Mouse (Mus musculus) kidney, adult 2 months (tissue): Measurements from ENCODE around the gene Ccdc96. TPM values are rescaled to one million over a fixed set of nuclear protein-coding genes. Genes with fewer than 3 reads are reported as not detected.

Experiments used
- DNase-seq: peaks from one replicate; pipeline ENCODE4 v3.0.0; 2021
- H3K27ac ChIP-seq: fragments of 200-500 bp; 2 replicates; pipeline ENCODE4 v1.5.1; 2012; ENCODE audit warnings: low read depth, low read length, control low read depth, inconsistent platforms; ENCODE audit not compliant: insufficient read depth
- H3K27me3 ChIP-seq: fragments of 200-500 bp; replicated peaks from 2 replicates; pipeline ENCODE4 v1.6.1; 2012; ENCODE audit warnings: mild to moderate bottlenecking, moderate library complexity, low read length, inconsistent platforms; ENCODE audit not compliant: control insufficient read depth, insufficient read depth
- H3K36me3 ChIP-seq: fragments of 200-500 bp; 2 replicates; pipeline ENCODE4 v1.6.1; 2012; ENCODE audit warnings: mild to moderate bottlenecking, moderate library complexity, low read length, inconsistent platforms; ENCODE audit not compliant: control insufficient read depth, insufficient read depth
- H3K4me1 ChIP-seq: fragments of 200-500 bp; 2 replicates; pipeline ENCODE4 v1.6.1; 2011; ENCODE audit warnings: low read length; ENCODE audit not compliant: control insufficient read depth, insufficient read depth
- H3K4me3 ChIP-seq: fragments of 200-500 bp; 2 replicates; pipeline ENCODE4 v1.5.1; 2011; ENCODE audit warnings: mild to moderate bottlenecking, low read depth, low read length, control low read depth; ENCODE audit not compliant: insufficient read depth
- CTCF ChIP-seq: fragments of 200-500 bp; conservative IDR thresholded peaks from 2 replicates; pipeline ENCODE4 v1.5.1; 2011; ENCODE audit warnings: low read depth, mild to moderate bottlenecking, control low read depth, low read length, moderate library complexity, mixed read lengths; ENCODE audit not compliant: insufficient read depth, insufficient read length
- POLR2A ChIP-seq: fragments of 200-500 bp; IDR thresholded peaks from one replicate; pipeline ENCODE4 v1.6.1; 2011; ENCODE audit warnings: low read depth, low read length, control low read depth
- WGBS: fragments of 180-500 bp; shearing (Covaris S2); methylation state at CpG from one replicate; pipeline ENCODE4 v1.1.7; 2018; 5-methylcytosine and 5-hydroxymethylcytosine counted together
- polyA plus RNA-seq: library from polyadenylated mRNA; depleted of rRNA; stranded (reverse); fragments of >200 nt; gene quantifications from 2 replicates; pipeline ENCODE4 v1.2.3, GENCODE M21; 2012

Ccdc96 gene
- polyA plus RNA-seq, 1 experiment = 0.28 TPM

- peak; percentile 42 for DNase-seq
- 5% methylated on average over 58 of the region's 58 CpGs for WGBS
- H3K27me3 ChIP-seq = no peaks in the 10 kb centered on the region
- H3K36me3 ChIP-seq = no peaks in the 10 kb centered on the region
- H3K27ac ChIP-seq = peak overlapping the region; percentile 61
- peak overlapping the region; percentile 93 for H3K4me3 ChIP-seq
- TF ChIP-seq POLR2A = no peak
- no peak for TF ChIP-seq CTCF
- H3K4me1 ChIP-seq = peaks cover 38% of the 10 kb centered on the region
These were observed 936 bp upstream of the Ccdc96 start for GRCm38 (mm10) chr5:36483203-36484101.

- no peak overlapping the region for H3K4me3 ChIP-seq
- DNase-seq = no peak
- no peaks in the 10 kb centered on the region for H3K36me3 ChIP-seq
- no peaks in the 10 kb centered on the region for H3K27me3 ChIP-seq
- no peak overlapping the region for H3K27ac ChIP-seq
- TF ChIP-seq CTCF (no peak), POLR2A (no peak)
- 37% methylated on average over 19 of the region's 19 CpGs for WGBS
- peaks cover 20% of the 10 kb centered on the region for H3K4me1 ChIP-seq
These were observed 918 bp downstream of the Ccdc96 start for GRCm38 (mm10) chr5:36485306-36485705.

- no peaks in the 10 kb centered on the region for H3K27me3 ChIP-seq
- H3K4me3 ChIP-seq = no peak overlapping the region
- DNase-seq = peak; percentile 57
- peak; percentile 80 for TF ChIP-seq CTCF
- no peak for TF ChIP-seq POLR2A
- 37% methylated on average over 2 of the region's 2 CpGs for WGBS
- peaks cover 5% of the 10 kb centered on the region; the same call in 1 of the 2 replicates for H3K4me1 ChIP-seq
- no peak overlapping the region for H3K27ac ChIP-seq
- no peaks in the 10 kb centered on the region for H3K36me3 ChIP-seq
These were observed 4.8 kb downstream of the Ccdc96 start for GRCm38 (mm10) chr5:36489225-36489624.

- 80% methylated on average over 6 of the region's 6 CpGs for WGBS
These were observed 9.5 kb downstream of the Ccdc96 start for GRCm38 (mm10) chr5:36493919-36494318.

GRCm38 (mm10) chr5:36494709-36495108 is 10.3 kb downstream of the Ccdc96 start:
- no peaks in the 10 kb centered on the region for H3K4me1 ChIP-seq
- no peak overlapping the region for H3K27ac ChIP-seq
- no peaks in the 10 kb centered on the region for H3K27me3 ChIP-seq
- H3K4me3 ChIP-seq = no peak overlapping the region
- TF ChIP-seq POLR2A = no peak
- TF ChIP-seq CTCF = no peak
- no peaks in the 10 kb centered on the region; the same call in 1 of the 2 replicates for H3K36me3 ChIP-seq
- no peak for DNase-seq
- WGBS = 96% methylated on average over 9 of the region's 9 CpGs

More at GRCm38 (mm10) chr5:36493919-36494318, 9.5 kb downstream of the Ccdc96 start:
- no peaks in the 10 kb centered on the region for H3K27me3 ChIP-seq
- no peaks in the 10 kb centered on the region for H3K4me1 ChIP-seq
- H3K36me3 ChIP-seq = no peaks in the 10 kb centered on the region; the same call in 1 of the 2 replicates
- TF ChIP-seq CTCF (no peak), POLR2A (no peak)
- H3K27ac ChIP-seq = no peak overlapping the region
- no peak for DNase-seq
- no peak overlapping the region for H3K4me3 ChIP-seq

- Histone ChIP-seq H3K27ac (no peak overlapping the region), H3K4me3 (no peak overlapping the region), H3K27me3 (no peaks in the 10 kb centered on the region), H3K36me3 (peaks cover 7% of the 10 kb centered on the region; the same call in 1 of the 2 replicates), H3K4me1 (peaks cover 9% of the 10 kb centered on the region; the same call in 1 of the 2 replicates)
- DNase-seq = no peak
- no peak for TF ChIP-seq POLR2A
- TF ChIP-seq CTCF = no peak
- 80% methylated on average over 7 of the region's 7 CpGs for WGBS
These were observed 20.8 kb downstream of the Ccdc96 start for GRCm38 (mm10) chr5:36505235-36505634.

GRCm38 (mm10) chr5:36505643-36506042 is 21.3 kb downstream of the Ccdc96 start:
- no peak overlapping the region for H3K4me3 ChIP-seq
- H3K4me1 ChIP-seq = peaks cover 9% of the 10 kb centered on the region; the same call in 1 of the 2 replicates
- no peak for DNase-seq
- 74% methylated on average over 5 of the region's 5 CpGs for WGBS
- H3K27me3 ChIP-seq = no peaks in the 10 kb centered on the region
- no peak overlapping the region for H3K27ac ChIP-seq
- peaks cover 7% of the 10 kb centered on the region; the same call in 1 of the 2 replicates for H3K36me3 ChIP-seq
- TF ChIP-seq POLR2A (no peak), CTCF (no peak)
